Mouse (Mus musculus) neural tube, embryonic 13.5 days (tissue): Measurements from ENCODE around the gene Lrch4. TPM values are rescaled to one million over a fixed set of nuclear protein-coding genes. Genes with fewer than 3 reads are reported as not detected.

Experiments
- ATAC-seq: fragments of 200-750 bp; cut with Nextera tagmentation; 2 replicates; pipeline ENCODE4 v1.8.0; 2017; ENCODE audit warnings: low read depth, mild to moderate bottlenecking, moderate TSS enrichment, moderate library complexity
- H3K27ac ChIP-seq: fragments of 300-500 bp; sonication (generic); replicated peaks from 2 replicates; pipeline ENCODE4 v1.5.1; 2015; ENCODE audit warnings: moderate library complexity, mild to moderate bottlenecking, inconsistent platforms
- H3K27me3 ChIP-seq: fragments of 300-500 bp; sonication (generic); 2 replicates; pipeline ENCODE4 v1.6.1; 2015; ENCODE audit warnings: mild to moderate bottlenecking, inconsistent platforms
- H3K36me3 ChIP-seq: fragments of 300-500 bp; sonication (generic); 2 replicates; pipeline ENCODE4 v1.6.1; 2015; ENCODE audit warnings: mild to moderate bottlenecking, inconsistent platforms
- H3K4me1 ChIP-seq: fragments of 300-500 bp; sonication (generic); replicated peaks from 2 replicates; pipeline ENCODE4 v1.6.1; 2015; ENCODE audit warnings: inconsistent platforms
- H3K4me2 ChIP-seq: fragments of 300-500 bp; sonication (generic); 2 replicates; pipeline ENCODE4 v1.6.1; 2015; ENCODE audit warnings: inconsistent platforms, mild to moderate bottlenecking, moderate library complexity
- H3K4me3 ChIP-seq: fragments of 300-500 bp; sonication (generic); 2 replicates; pipeline ENCODE4 v1.5.1; 2015; ENCODE audit warnings: mild to moderate bottlenecking, inconsistent platforms
- H3K9ac ChIP-seq: fragments of 300-500 bp; sonication (generic); 2 replicates; pipeline ENCODE4 v1.6.1; 2015; ENCODE audit warnings: moderate library complexity, mild to moderate bottlenecking, inconsistent platforms
- H3K9me3 ChIP-seq: fragments of 300-500 bp; sonication (generic); 2 replicates; pipeline ENCODE4 v1.6.1; 2016; ENCODE audit warnings: inconsistent platforms
- WGBS: fragments of 180-500 bp; shearing (Covaris S2); methylation state at CpG from one replicate; pipeline ENCODE4 v1.1.7; 2015; 5-methylcytosine and 5-hydroxymethylcytosine counted together
- polyA plus RNA-seq: library from polyadenylated mRNA; unstranded; fragments of >200 nt; fragmentation: Nextera tagmentation; extraction: Ambion mirVana; gene quantifications from 2 replicates; pipeline ENCODE4 v1.2.1, GENCODE M21; 2015

Lrch4 gene
- polyA plus RNA-seq: 23.8 and 24.5 TPM in 2 replicates

GRCm38 (mm10) chr5:137628498-137629305 lies at the start of gene Lrch4, which contains the start of the genes Fbxo24 and Gm20605:
Lrch4 (plus strand) TSS chr5:137629121.
Fbxo24 (minus strand) TSS chr5:137629002.
Gm20605 (plus strand) TSS chr5:137629175.
- H3K9ac ChIP-seq: peak within 1 kb of the TSS; percentile 86
- H3K36me3 ChIP-seq: peaks cover 3% of the 10 kb centered on the region
- peak within 1 kb of the TSS; percentile 86 for H3K4me2 ChIP-seq
- H3K27me3 ChIP-seq: no peaks in the 10 kb centered on the region
- peak within 1 kb of the TSS; percentile 83 for H3K4me3 ChIP-seq
- peak; percentile 98 for ATAC-seq
- H3K27ac ChIP-seq: peak within 1 kb of the TSS; percentile 94
- WGBS: under 1% methylated on average over 45 of the region's 46 CpGs
- H3K9me3 ChIP-seq: no peaks in the 10 kb centered on the region
- H3K4me1 ChIP-seq: peaks cover 49% of the 10 kb centered on the region

- H3K9ac ChIP-seq: no peak overlapping the region
- no peak overlapping the region for H3K27ac ChIP-seq
- H3K4me3 ChIP-seq: no peak overlapping the region
- H3K4me1 ChIP-seq: peaks cover 20% of the 10 kb centered on the region
- no peaks in the 10 kb centered on the region for H3K9me3 ChIP-seq
- no peaks in the 10 kb centered on the region for H3K36me3 ChIP-seq
- ATAC-seq: no peak
- H3K27me3 ChIP-seq: peaks cover 17% of the 10 kb centered on the region
- no peak overlapping the region for H3K4me2 ChIP-seq
- WGBS: 81% methylated on average over 6 of the region's 6 CpGs
Observed at GRCm38 (mm10) chr5:137580246-137580645, 48.7 kb upstream of the Lrch4 start.

DNA sequence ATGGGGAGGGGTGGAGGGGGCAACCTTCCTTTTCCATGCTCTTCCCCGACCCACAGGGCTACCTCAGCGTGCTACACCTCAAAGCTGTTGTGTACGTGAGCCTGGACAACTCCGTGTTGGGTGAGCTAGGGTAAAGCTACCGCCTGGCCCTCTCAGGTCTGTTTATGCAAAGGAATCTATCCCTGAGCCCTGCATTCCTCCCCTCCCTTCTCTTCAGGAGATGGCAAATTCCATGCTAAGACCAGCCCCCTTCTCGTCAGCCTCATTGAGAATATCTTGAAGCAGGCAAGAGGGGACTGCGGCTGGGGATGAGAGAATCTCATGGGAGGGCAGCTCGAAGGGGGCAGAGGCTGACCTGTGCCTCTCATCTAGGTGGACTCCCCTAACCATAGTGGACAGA lies 46.2 kb upstream of the Lrch4 start:
- Histone ChIP-seq H3K4me2 (peak overlapping the region; percentile 61), H3K36me3 (no peaks in the 10 kb centered on the region), H3K4me3 (no peak overlapping the region; the same call in 1 of the 2 replicates), H3K9me3 (no peaks in the 10 kb centered on the region), H3K9ac (peak overlapping the region; percentile 67), H3K27me3 (peaks cover 17% of the 10 kb centered on the region), H3K27ac (no peak overlapping the region), H3K4me1 (peaks cover 20% of the 10 kb centered on the region)
- WGBS: 43% methylated on average over 8 of the region's 8 CpGs
- ATAC-seq: 0 out of 2 replicates have a peak, but pooled peaks have one; percentile 20

GRCm38 (mm10) chr5:137583670-137584169 lies 45.2 kb upstream of the Lrch4 start:
- Histone ChIP-seq H3K9ac (peak overlapping the region; percentile 67), H3K27me3 (peaks cover 17% of the 10 kb centered on the region), H3K4me3 (peak overlapping the region; percentile 38), H3K27ac (peak overlapping the region; percentile 73), H3K9me3 (no peaks in the 10 kb centered on the region), H3K36me3 (no peaks in the 10 kb centered on the region), H3K4me2 (peak overlapping the region; percentile 61), H3K4me1 (peaks cover 20% of the 10 kb centered on the region)
- 19% methylated on average over 27 of the region's 27 CpGs for WGBS
- ATAC-seq: peak; percentile 84

- Histone ChIP-seq H3K4me2 (no peak overlapping the region), H3K27me3 (peaks cover 17% of the 10 kb centered on the region), H3K36me3 (no peaks in the 10 kb centered on the region), H3K9ac (no peak overlapping the region), H3K27ac (no peak overlapping the region), H3K4me1 (peaks cover 20% of the 10 kb centered on the region), H3K9me3 (no peaks in the 10 kb centered on the region), H3K4me3 (no peak overlapping the region)
- ATAC-seq: no peak
- WGBS: 33% methylated on average over 8 of the region's 8 CpGs
Observed at GRCm38 (mm10) chr5:137584976-137585375, 43.9 kb upstream of the Lrch4 start.

GRCm38 (mm10) chr5:137590507-137590906 lies 38.4 kb upstream of the Lrch4 start:
- Histone ChIP-seq H3K9me3 (no peaks in the 10 kb centered on the region), H3K36me3 (no peaks in the 10 kb centered on the region), H3K4me3 (no peak overlapping the region), H3K27me3 (no peaks in the 10 kb centered on the region), H3K4me1 (no peaks in the 10 kb centered on the region), H3K4me2 (no peak overlapping the region), H3K27ac (no peak overlapping the region), H3K9ac (no peak overlapping the region)
- ATAC-seq: no peak
- WGBS: 75% methylated on average over 5 of the region's 5 CpGs

- Histone ChIP-seq H3K4me1 (peaks cover 20% of the 10 kb centered on the region), H3K27me3 (no peaks in the 10 kb centered on the region), H3K27ac (no peak overlapping the region), H3K4me2 (no peak overlapping the region), H3K4me3 (no peak overlapping the region), H3K36me3 (peaks cover 17% of the 10 kb centered on the region), H3K9ac (no peak overlapping the region), H3K9me3 (no peaks in the 10 kb centered on the region)
- 79% methylated on average over 7 of the region's 7 CpGs for WGBS
- no peak for ATAC-seq
Observed at GRCm38 (mm10) chr5:137595921-137596320, 33.0 kb upstream of the Lrch4 start.

GRCm38 (mm10) chr5:137596601-137597261 lies 32.2 kb upstream of the Lrch4 start:
- Histone ChIP-seq H3K4me1 (peaks cover 23% of the 10 kb centered on the region), H3K36me3 (peaks cover 17% of the 10 kb centered on the region), H3K4me3 (peak overlapping the region; percentile 15), H3K9me3 (no peaks in the 10 kb centered on the region), H3K27ac (no peak overlapping the region), H3K27me3 (no peaks in the 10 kb centered on the region), H3K9ac (0 out of 2 replicates have a peak overlapping the region, but pooled peaks have one; percentile 1), H3K4me2 (peak overlapping the region; percentile 39)
- ATAC-seq: no peak
- WGBS: 42% methylated on average over 30 of the region's 30 CpGs

DNA sequence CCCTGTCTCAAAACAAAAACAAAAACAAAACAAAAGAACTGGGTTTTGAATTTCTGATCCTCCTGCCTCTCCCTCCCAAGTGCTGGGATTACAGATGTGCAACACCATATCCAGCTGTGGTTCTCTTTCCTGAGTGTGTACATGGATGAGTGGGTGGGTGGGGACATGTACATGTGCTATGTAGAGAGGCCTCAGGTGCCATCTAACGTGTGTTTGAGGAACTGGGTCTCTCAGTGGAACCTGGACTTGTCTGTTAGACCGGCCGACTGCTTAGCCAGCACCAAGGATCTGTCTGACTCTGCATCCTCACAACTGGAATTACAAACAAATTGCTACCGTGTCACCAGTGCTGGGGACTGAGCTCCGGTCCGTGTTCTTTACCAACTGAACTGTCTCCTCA lies 31.3 kb upstream of the Lrch4 start:
- peaks cover 17% of the 10 kb centered on the region for H3K36me3 ChIP-seq
- no peaks in the 10 kb centered on the region for H3K9me3 ChIP-seq
- ATAC-seq: no peak
- no peaks in the 10 kb centered on the region for H3K27me3 ChIP-seq
- no peak overlapping the region for H3K27ac ChIP-seq
- no peak overlapping the region for H3K9ac ChIP-seq
- 97% methylated on average over 6 of the region's 6 CpGs for WGBS
- peaks cover 32% of the 10 kb centered on the region for H3K4me1 ChIP-seq
- no peak overlapping the region for H3K4me3 ChIP-seq
- no peak overlapping the region for H3K4me2 ChIP-seq

GRCm38 (mm10) chr5:137598100-137598826 lies 30.7 kb upstream of the Lrch4 start:
- 86% methylated on average over 2 of the region's 2 CpGs for WGBS
- Histone ChIP-seq H3K27me3 (no peaks in the 10 kb centered on the region), H3K36me3 (peaks cover 17% of the 10 kb centered on the region), H3K9me3 (no peaks in the 10 kb centered on the region), H3K9ac (no peak overlapping the region), H3K4me2 (no peak overlapping the region), H3K4me3 (no peak overlapping the region), H3K4me1 (peaks cover 38% of the 10 kb centered on the region), H3K27ac (no peak overlapping the region)
- no peak for ATAC-seq

DNA sequence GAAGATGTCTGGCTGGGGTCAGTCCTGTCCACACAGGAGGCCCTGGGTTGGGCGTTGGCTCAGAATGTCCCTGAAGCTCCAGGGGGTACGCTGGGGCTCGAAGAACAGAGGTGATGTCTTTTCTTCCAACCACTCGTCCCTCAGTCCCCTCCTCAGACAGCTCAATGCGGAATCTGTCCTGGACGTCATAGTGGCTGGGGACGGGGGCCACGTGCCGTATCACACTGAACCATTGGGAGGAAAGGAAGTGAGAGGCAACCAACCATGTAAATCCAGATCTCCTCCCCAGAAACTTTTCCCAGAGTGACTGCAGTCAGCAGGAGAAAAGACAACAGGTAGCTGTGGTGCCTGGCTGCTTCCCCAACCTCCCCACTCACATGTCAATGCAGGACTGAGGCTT lies 29.3 kb upstream of the Lrch4 start:
- no peak overlapping the region for H3K27ac ChIP-seq
- peaks cover 45% of the 10 kb centered on the region for H3K4me1 ChIP-seq
- H3K9me3 ChIP-seq: no peaks in the 10 kb centered on the region
- peaks cover 17% of the 10 kb centered on the region for H3K36me3 ChIP-seq
- peak overlapping the region; percentile 94 for H3K9ac ChIP-seq
- H3K4me2 ChIP-seq: peak overlapping the region; percentile 90
- ATAC-seq: no peak
- no peaks in the 10 kb centered on the region for H3K27me3 ChIP-seq
- WGBS: 74% methylated on average over 9 of the region's 9 CpGs
- H3K4me3 ChIP-seq: peak overlapping the region; percentile 69
